Comparison of ENCODE assay signal across 24 mouse cellular contexts in genomic region chr4:141469343-141469742, GRCm38 (mm10). TPM values are rescaled to one million over a fixed set of nuclear protein-coding genes. Genes with fewer than 3 reads are reported as not detected.
DNase-seq lines count a peak whose midpoint lies in the region; ATAC-seq and TF ChIP-seq lines count a peak whose summit lies in the region.
"Had no signal": no experiment of that assay in that cellular context is flagged by ENCODE, and none has a peak within 500 bp of the region (broad histone marks: within the 10 kb centered on the region; RNA-seq: fewer than 3 reads in every experiment).

No protein-coding gene starts in this region.

- H3K9me3 ChIP-seq in CH12.LX (replicated peaks; ENCODE audit: low read length) = peaks cover 31% of the 10 kb centered on the region
- no peaks in the 10 kb centered on the region for H3K9me3 ChIP-seq in midbrain, embryonic 16.5 days (replicated peaks; ENCODE audit: control insufficient read depth, low read length, poor library complexity, severe bottlenecking)
- H3K9me3 ChIP-seq: embryonic facial prominence, embryonic 10.5 days; embryonic facial prominence, embryonic 12.5 days; forebrain, embryonic 12.5 days had no signal

- DNase-seq in cerebellum, adult 8-10 months = peak; percentile 20
- DNase-seq in cerebellum, postnatal 25 days = no peak
- DNase-seq in heart, adult 11 months = peak; percentile 88
- DNase-seq in heart, adult 9 months (ENCODE audit: low spot score in 2 of 2) = no peak
- no peak for DNase-seq in CH12.LX (ENCODE audit: extremely low read depth)
- DNase-seq: adrenal gland, adult 8-10 months; adrenal gland, postnatal 14 days had no signal

- H3ac ChIP-seq in myocyte (ENCODE audit: control insufficient read depth, insufficient read length) = no peak overlapping the region

- H3K4me1 ChIP-seq in CH12.LX (ENCODE audit: control insufficient read depth in 1 of 2, insufficient read depth in 2 of 2) = no peaks in the 10 kb centered on the region
- no peaks in the 10 kb centered on the region for H3K4me1 ChIP-seq in midbrain, embryonic 16.5 days (ENCODE audit: control insufficient read depth, insufficient read depth, low read length)
- H3K4me1 ChIP-seq: embryonic facial prominence, embryonic 10.5 days; embryonic facial prominence, embryonic 12.5 days; forebrain, embryonic 10.5 days; forebrain, embryonic 12.5 days had no signal

- dilution Hi-C loops in CH12.LX (cut with MboI; ENCODE audit: extremely low pct_ligation_motif_present, extremely low pct_unique_long_range_greater_than_20kb, low sequenced_read_pairs) = no loop called here

- 96% methylated on average over 9 of the region's 9 CpGs for WGBS in midbrain, embryonic 16.5 days

- H3K9ac ChIP-seq in CH12.LX (ENCODE audit: insufficient read depth, low read depth) = no peak overlapping the region
- no peak overlapping the region for H3K9ac ChIP-seq in midbrain, embryonic 16.5 days (ENCODE audit: low read depth, low read length)
- H3K9ac ChIP-seq: embryonic facial prominence, embryonic 12.5 days; forebrain, embryonic 12.5 days had no signal

- no peak for TF ChIP-seq EP300 in CH12.LX (IDR thresholded peaks at IDR 0.05; ENCODE audit: low read length)

- no peak for TF ChIP-seq CTCF in CH12.LX (conservative IDR thresholded peaks at IDR 0.05 in 1 of 2, IDR thresholded peaks at IDR 0.05 in 1 of 2; ENCODE audit: low read depth in 2 of 2, low read length in 2 of 2)

- no peak overlapping the region for H3K27ac ChIP-seq in CH12.LX (ENCODE audit: insufficient read depth, low read depth)
- no peak overlapping the region for H3K27ac ChIP-seq in midbrain, embryonic 16.5 days (ENCODE audit: low read length)
- H3K27ac ChIP-seq: embryonic facial prominence, embryonic 10.5 days; embryonic facial prominence, embryonic 12.5 days; forebrain, embryonic 12.5 days had no signal

- TF ChIP-seq RAD21 in CH12.LX (IDR thresholded peaks at IDR 0.05; ENCODE audit: low read depth, low read length) = no peak

- no peak for TF ChIP-seq POLR2A in CH12.LX (IDR thresholded peaks at IDR 0.05; ENCODE audit: low read depth, low read length)
- TF ChIP-seq POLR2A in myocyte (IDR thresholded peaks at IDR 0.05; ENCODE audit: insufficient read length, low read depth) = peak; percentile 8

- H3K79me2 ChIP-seq in CH12.LX (replicated peaks; ENCODE audit: control insufficient read depth, extremely low read depth, insufficient read depth, poor library complexity, severe bottlenecking) = no peaks in the 10 kb centered on the region
- H3K79me2 ChIP-seq in myocyte (ENCODE audit: control insufficient read depth, insufficient read depth) = no peaks in the 10 kb centered on the region

- H3K4me3 ChIP-seq in CH12.LX (replicated peaks in 1 of 3; ENCODE audit: low read depth in 2 of 3, low read length in 2 of 3, poor library complexity in 1 of 3) (no peak overlapping the region), myocyte (no peak overlapping the region)
- H3K4me3 ChIP-seq in midbrain, embryonic 16.5 days (ENCODE audit: low read depth, low read length) = no peak overlapping the region
- H3K4me3 ChIP-seq: embryonic facial prominence, embryonic 10.5 days; embryonic facial prominence, embryonic 12.5 days; erythroblast, embryonic 14.5 days; forebrain, embryonic 10.5 days; forebrain, embryonic 12.5 days had no signal

- no peak for ATAC-seq in midbrain, embryonic 16.5 days
- ATAC-seq: activated CD4-positive, CD25-positive, alpha-beta regulatory T cell, adult 4 months; forebrain, embryonic 14.5 days; forebrain, embryonic 16.5 days; Patski had no signal

- H3K36me3 ChIP-seq in CH12.LX (replicated peaks in 1 of 2; ENCODE audit: control insufficient read depth in 1 of 2, insufficient read depth in 1 of 2, low read length in 1 of 2) (peaks cover 90 to 97% of the 10 kb centered on the region in 2 experiments), myocyte (ENCODE audit: control insufficient read depth, insufficient read depth) (no peaks in the 10 kb centered on the region)
- H3K36me3 ChIP-seq in midbrain, embryonic 16.5 days (ENCODE audit: control insufficient read depth, insufficient read depth, low read length) = peaks cover 82% of the 10 kb centered on the region

- no peaks in the 10 kb centered on the region for H3K27me3 ChIP-seq in CH12.LX (replicated peaks)
- H3K27me3 ChIP-seq in myocyte (ENCODE audit: control insufficient read depth, insufficient read depth, insufficient read length) = no peaks in the 10 kb centered on the region
- no peaks in the 10 kb centered on the region for H3K27me3 ChIP-seq in midbrain, embryonic 16.5 days (ENCODE audit: control insufficient read depth, insufficient read depth, low read depth, low read length)
- H3K27me3 ChIP-seq: embryonic facial prominence, embryonic 12.5 days; forebrain, embryonic 12.5 days; Patski had no signal

- H3K4me2 ChIP-seq in CH12.LX (ENCODE audit: insufficient read depth, low read depth, poor library complexity, severe bottlenecking) = no peak overlapping the region
- H3K4me2 ChIP-seq in myocyte (ENCODE audit: low read depth) = no peak overlapping the region
- no peak overlapping the region for H3K4me2 ChIP-seq in midbrain, embryonic 16.5 days (ENCODE audit: low read length)
- H3K4me2 ChIP-seq: embryonic facial prominence, embryonic 12.5 days; forebrain, embryonic 12.5 days had no signal

- in situ Hi-C loops in CH12.LX (cut with MboI; ENCODE audit: low pct_ligation_motif_present, low pct_unique_long_range_greater_than_20kb, low sequenced_read_pairs) = no loop called here

TF ChIP-seq in CH12.LX, 34 proteins besides CTCF, POLR2A, EP300 and RAD21:
- TF ChIP-seq UBTF (IDR thresholded peaks at IDR 0.05; ENCODE audit: low read depth, low read length) (no peak), POLR2AphosphoS2 (IDR thresholded peaks at IDR 0.05; ENCODE audit: low read depth, low read length) (peak; percentile 31; the same call in 1 of the 2 replicates)

TF ChIP-seq in myocyte, 11 proteins besides CTCF, POLR2A, EP300 and RAD21:
- TF ChIP-seq MAX (IDR thresholded peaks at IDR 0.05; ENCODE audit: low read depth) (no peak), CEBPB (IDR thresholded peaks at IDR 0.05; ENCODE audit: insufficient read depth, poor library complexity, severe bottlenecking) (no peak), REST (IDR thresholded peaks at IDR 0.05; ENCODE audit: insufficient read depth, insufficient read length) (no peak), POLR2AphosphoS2 (IDR thresholded peaks at IDR 0.05; ENCODE audit: insufficient read length, low read depth) (peak; percentile 56), MYOG (IDR thresholded peaks at IDR 0.05; ENCODE audit: control insufficient read depth in 1 of 3, insufficient read depth in 1 of 3, insufficient read length in 2 of 3, low read depth in 2 of 3) (no peak)

RNA-seq across cellular contexts. Expression of gene Zbtb17, which starts 24.9 kb away (rescaled TPM):
- 45.3 and 47.6 TPM in 2 replicates for total RNA-seq in CH12.LX (2012; rRNA removed)
- total RNA-seq in CH12.LX (2014; rRNA removed) = 20.4 and 21.4 TPM in 2 replicates
- 49.7 and 51.2 TPM in 2 replicates for polyA plus RNA-seq in CH12.LX (2012; ENCODE audit: insufficient read length, low read depth)
- 30.1 TPM for polyA plus RNA-seq in myocyte (2012; fragmentation: generic; extraction: Trizol)
- polyA plus RNA-seq in midbrain, embryonic 16.5 days (2015; fragmentation: Nextera tagmentation; extraction: Ambion mirVana) = 42.7 and 48.2 TPM in 2 replicates

RNA-seq across cellular contexts. Expression of gene Srarp, which starts 33.4 kb away (rescaled TPM):
- total RNA-seq in CH12.LX (2012; rRNA removed) (not detected in 2 replicates), CH12.LX (2014; rRNA removed) (not detected in 2 replicates)
- polyA plus RNA-seq in CH12.LX (2012; ENCODE audit: insufficient read length, low read depth) (not detected in 2 replicates), myocyte (2012; fragmentation: generic; extraction: Trizol) (not detected)
- polyA plus RNA-seq in midbrain, embryonic 16.5 days (2015; fragmentation: Nextera tagmentation; extraction: Ambion mirVana) = 0.62 TPM in 1 of 2 replicates, not detected in the other
- total RNA-seq: adrenal gland, postnatal 14 days; adrenal gland, postnatal 36 days; G1E had no signal
- polyA plus RNA-seq: activated CD4-positive, CD25-positive, alpha-beta regulatory T cell, adult 4 months; C2C12; embryonic facial prominence, embryonic 10.5 days; embryonic facial prominence, embryonic 12.5 days; embryonic facial prominence, embryonic 14.5 days; erythroblast, embryonic 14.5 days; forebrain, embryonic 10.5 days; forebrain, embryonic 12.5 days; forebrain, embryonic 16.5 days; G1E had no signal

RNA-seq across cellular contexts. Expression of gene Hspb7, which starts 48.8 kb away (rescaled TPM):
- total RNA-seq in CH12.LX (2012; rRNA removed) (0.04 TPM in 1 of 2 replicates, not detected in the other), CH12.LX (2014; rRNA removed) (not detected in 2 replicates)
- polyA plus RNA-seq in CH12.LX (2012; ENCODE audit: insufficient read length, low read depth) (not detected in 2 replicates), myocyte (2012; fragmentation: generic; extraction: Trizol) (31.1 TPM)
- polyA plus RNA-seq in midbrain, embryonic 16.5 days (2015; fragmentation: Nextera tagmentation; extraction: Ambion mirVana) = not detected in 2 replicates
- total RNA-seq: G1E had no signal
- polyA plus RNA-seq: activated CD4-positive, CD25-positive, alpha-beta regulatory T cell, adult 4 months; embryonic facial prominence, embryonic 10.5 days; embryonic facial prominence, embryonic 12.5 days; erythroblast, embryonic 14.5 days; forebrain, embryonic 10.5 days; forebrain, embryonic 12.5 days; forebrain, embryonic 14.5 days; forebrain, embryonic 16.5 days; G1E had no signal

RNA-seq across cellular contexts. Expression of gene Clcnkb, which starts 53.5 kb away (rescaled TPM):
- total RNA-seq in CH12.LX (2012; rRNA removed) (0.51 and 1.1 TPM in 2 replicates), CH12.LX (2014; rRNA removed) (0.08 TPM in 2 replicates)
- polyA plus RNA-seq in CH12.LX (2012; ENCODE audit: insufficient read length, low read depth) (0.24 and 0.42 TPM in 2 replicates), myocyte (2012; fragmentation: generic; extraction: Trizol) (0.23 TPM)
- polyA plus RNA-seq in midbrain, embryonic 16.5 days (2015; fragmentation: Nextera tagmentation; extraction: Ambion mirVana) = not detected in 2 replicates
- total RNA-seq: adrenal gland, adult 18-20 months; adrenal gland, adult 8-10 months; adrenal gland, postnatal 14 days; adrenal gland, postnatal 36 days had no signal
- polyA plus RNA-seq: activated CD4-positive, CD25-positive, alpha-beta regulatory T cell, adult 4 months; C2C12; cortical plate, adult 2 months; embryonic facial prominence, embryonic 12.5 days; embryonic facial prominence, embryonic 14.5 days; erythroblast, embryonic 14.5 days; forebrain, embryonic 10.5 days; forebrain, embryonic 12.5 days; forebrain, embryonic 14.5 days; forebrain, embryonic 16.5 days; G1E had no signal

Comparison
In these comparisons a context has a peak if more than half of its experiments do, and no peak if none do; other contexts are left out.
1. DNase-seq: peak in cerebellum, adult 8-10 months (single experiment) and heart, adult 11 months (single experiment); none in cerebellum, postnatal 25 days (0 of 2), heart, adult 9 months (0 of 2) and CH12.LX (single experiment).
2. RNA of gene Hspb7, which starts 48.8 kb away (polyA plus RNA-seq): 31.1 TPM in myocyte (single experiment); not detected in CH12.LX and not detected in midbrain, embryonic 16.5 days; every median in the first group is over 10 times any median in the second.